Mouse (Mus musculus): Measurements from ENCODE around the gene Fpgs. TPM values are rescaled to one million over a fixed set of nuclear protein-coding genes. Genes with fewer than 3 reads are reported as not detected.

Fpgs gene
- total RNA-seq, 2 experiments from 2014 or later = 10.5 to 12.5 TPM

GRCm38 (mm10) chr2:32700966-32701743 lies 2.8 kb downstream of the Fpgs start:
- peak; percentile 10 for DNase-seq

GRCm38 (mm10) chr2:32699680-32700079 lies 4.3 kb downstream of the Fpgs start:
- no peak for DNase-seq

GRCm38 (mm10) chr2:32694691-32695090 lies 9.3 kb downstream of the Fpgs start:
- no peak for DNase-seq

GRCm38 (mm10) chr2:32693823-32694411 lies 10.0 kb downstream of the Fpgs start:
- DNase-seq = peak; percentile 98

GRCm38 (mm10) chr2:32693282-32693681 lies 10.7 kb downstream of the Fpgs start:
- no peak for DNase-seq

GRCm38 (mm10) chr2:32692496-32692895 lies 11.4 kb downstream of the Fpgs start:
- DNase-seq = no peak

GRCm38 (mm10) chr2:32691041-32691440 lies 12.9 kb downstream of the Fpgs start:
- DNase-seq = no peak

GRCm38 (mm10) chr2:32689420-32689819 lies 14.5 kb downstream of the Fpgs start:
- peak; percentile 95 for DNase-seq

GRCm38 (mm10) chr2:32687562-32687961 lies 16.4 kb downstream of the Fpgs start:
- DNase-seq = no peak

- no peak for DNase-seq
Measured at GRCm38 (mm10) chr2:32686640-32687039, 17.3 kb downstream of the Fpgs start.

GRCm38 (mm10) chr2:32685807-32686206 lies 18.1 kb downstream of the Fpgs start:
- DNase-seq = no peak

- no peak for DNase-seq
Measured at GRCm38 (mm10) chr2:32684681-32685428, 19.1 kb downstream of the Fpgs start.

GRCm38 (mm10) chr2:32683701-32684100 lies 20.2 kb downstream of the Fpgs start:
- no peak for DNase-seq

GRCm38 (mm10) chr2:32682721-32683417 lies 21.1 kb downstream of the Fpgs start:
- no peak for DNase-seq

GRCm38 (mm10) chr2:32681754-32682153 lies 22.2 kb downstream of the Fpgs start:
- no peak for DNase-seq

- DNase-seq = no peak
Measured at GRCm38 (mm10) chr2:32680961-32681650, 22.8 kb downstream of the Fpgs start.

- peak; percentile 56 for DNase-seq
Measured at GRCm38 (mm10) chr2:32680051-32680451, 23.9 kb downstream of the Fpgs start.

- no peak for DNase-seq
Measured at GRCm38 (mm10) chr2:32677683-32678082, 26.3 kb downstream of the Fpgs start.

GRCm38 (mm10) chr2:32676821-32677220 lies 27.1 kb downstream of the Fpgs start:
- no peak for DNase-seq

GRCm38 (mm10) chr2:32673176-32673917 lies 30.6 kb downstream of the Fpgs start:
- DNase-seq = no peak

- no peak for DNase-seq
Measured at GRCm38 (mm10) chr2:32671907-32672595, 31.9 kb downstream of the Fpgs start.
